Mouse (Mus musculus): ENCODE data around the gene P4htm.
"Not testable (repeated sequence)": the region's sequence is repeated elsewhere in the genome, so short reads cannot be mapped to it uniquely, and the experiment has no call there.

Gene P4htm

GRCm38 (mm10) chr9:108596998-108597764 is at the start of gene P4htm:
Gene P4htm (minus strand): TSS chr9:108597667.
- DNase-seq (ENCODE audit: low spot score in 2 of 2): peak; percentile 42 to 75

GRCm38 (mm10) chr9:108639825-108640224 is 42.4 kb upstream of the P4htm start:
- no peak for DNase-seq (ENCODE audit: low spot score in 2 of 2)

- no peak for DNase-seq (ENCODE audit: low spot score in 2 of 2)
Observed at GRCm38 (mm10) chr9:108635415-108635814, 37.9 kb upstream of the P4htm start.

DNA sequence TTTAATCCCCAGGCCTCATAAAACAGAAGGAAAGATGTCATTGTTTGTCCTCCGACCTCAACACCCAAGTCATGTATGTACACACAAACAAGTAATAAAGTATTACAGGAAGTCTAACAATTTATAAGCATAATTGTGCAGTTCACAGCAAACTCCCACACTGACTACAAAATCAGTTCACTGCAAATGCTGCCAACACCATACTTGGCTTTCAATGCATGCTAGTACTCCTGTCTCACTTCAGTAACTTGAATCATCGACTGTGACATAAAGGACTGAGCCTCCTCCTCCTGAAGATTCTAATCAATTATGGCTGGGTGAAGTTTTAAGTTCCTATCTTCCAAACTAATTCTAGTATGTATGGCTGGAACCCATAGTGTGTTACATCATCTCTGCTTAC is 36.4 kb upstream of the P4htm start:
- DNase-seq (ENCODE audit: low spot score in 2 of 2): no peak

- no peak for DNase-seq (ENCODE audit: low spot score in 2 of 2)
Observed at GRCm38 (mm10) chr9:108632375-108632774, 34.9 kb upstream of the P4htm start.

DNA sequence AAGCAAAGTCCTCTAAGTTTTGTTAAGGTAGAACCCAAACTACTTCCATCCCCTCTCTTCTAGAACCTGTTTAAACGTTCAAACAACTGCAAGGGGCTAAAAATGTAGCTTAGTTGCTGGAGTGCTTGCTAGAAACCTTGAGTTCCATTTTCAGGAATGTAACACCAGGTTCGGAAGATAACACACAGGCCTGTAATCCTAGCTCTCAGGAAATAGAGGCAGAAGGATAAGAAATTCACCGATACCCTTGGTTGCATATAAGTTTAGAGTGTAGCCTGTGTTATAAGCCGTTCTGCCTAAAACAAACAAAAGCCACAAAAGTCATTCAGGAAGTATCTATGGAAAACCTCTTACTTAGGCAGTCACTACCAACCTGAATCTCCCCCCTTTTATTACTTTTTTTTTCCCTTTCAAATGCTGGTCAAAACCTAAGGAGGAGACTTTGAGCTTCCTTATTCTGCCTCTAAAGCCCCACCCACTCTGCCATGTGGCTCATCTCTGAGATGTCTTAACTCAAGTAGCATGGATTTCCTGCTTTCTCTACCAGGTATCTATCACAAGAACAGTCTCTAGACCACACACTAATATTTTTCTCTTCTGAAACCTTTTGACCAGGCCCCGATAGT is 34.3 kb upstream of the P4htm start:
- DNase-seq (ENCODE audit: low spot score in 2 of 2): no peak

GRCm38 (mm10) chr9:108630683-108631082 is 33.2 kb upstream of the P4htm start:
- DNase-seq (ENCODE audit: low spot score in 2 of 2): no peak

DNA sequence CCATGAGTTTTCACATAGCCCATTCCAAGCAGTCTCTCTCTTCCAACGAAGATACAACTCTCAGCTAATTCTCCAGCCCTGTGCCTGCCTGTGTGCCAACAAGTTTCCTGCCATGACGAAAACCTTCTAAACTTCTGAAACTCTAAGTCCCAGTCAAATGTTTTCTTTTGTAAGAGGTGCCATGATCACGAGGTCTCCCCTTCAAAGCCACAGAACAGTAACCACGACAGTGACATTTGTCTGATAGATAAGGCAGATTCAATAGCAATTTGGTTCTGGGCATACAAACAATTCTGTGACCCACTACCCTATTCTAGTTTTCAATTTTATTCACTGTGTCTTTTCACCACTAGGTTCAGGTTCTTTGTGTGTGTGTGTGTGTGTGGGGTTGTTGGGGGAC is 30.7 kb upstream of the P4htm start:
- DNase-seq (ENCODE audit: low spot score in 2 of 2): no peak

- DNase-seq (ENCODE audit: low spot score in 2 of 2): no peak
Observed at GRCm38 (mm10) chr9:108626498-108626897, 29.0 kb upstream of the P4htm start.

DNA sequence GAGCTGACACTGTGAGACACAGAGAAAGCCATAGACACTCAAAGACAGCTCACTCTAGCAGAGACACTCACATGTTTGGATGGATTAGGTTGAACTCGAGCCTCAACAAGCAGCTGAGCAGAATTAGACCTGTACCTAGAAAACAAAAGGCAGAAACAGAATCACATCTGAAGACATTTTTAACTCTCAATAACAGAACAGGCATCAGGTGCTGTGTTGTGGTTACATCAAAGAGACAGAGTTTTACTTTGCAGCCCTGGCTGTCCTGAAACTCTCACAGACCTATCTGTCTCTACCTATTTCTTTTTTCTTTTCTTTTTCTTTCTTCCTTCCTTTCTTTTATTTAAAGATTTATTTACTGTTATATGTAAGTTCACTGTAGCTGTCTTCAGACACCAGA is 19.8 kb upstream of the P4htm start:
- no peak for DNase-seq (ENCODE audit: low spot score in 2 of 2)

- DNase-seq (ENCODE audit: low spot score in 2 of 2): no peak
Observed at GRCm38 (mm10) chr9:108611488-108611887, 14.0 kb upstream of the P4htm start.

DNA sequence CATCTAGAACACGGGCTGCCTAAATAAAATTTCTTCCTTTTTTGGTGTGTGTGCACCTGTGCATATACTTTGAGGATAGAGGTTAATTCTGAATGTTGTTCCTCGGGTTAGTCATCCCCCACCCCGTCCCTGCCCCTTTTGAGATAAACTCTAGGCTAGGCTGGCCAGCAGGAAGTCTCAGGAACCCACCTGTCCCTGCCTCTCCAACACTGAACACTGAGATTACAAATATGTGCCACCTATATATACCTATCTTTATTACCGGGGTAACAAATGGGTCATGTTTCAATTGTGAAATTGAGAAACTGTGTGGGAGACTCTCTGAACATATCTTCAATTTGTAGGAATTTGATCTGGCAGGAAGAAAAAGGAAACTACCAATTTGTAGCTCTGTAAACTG is 11.4 kb upstream of the P4htm start:
- no peak for DNase-seq (ENCODE audit: low spot score in 2 of 2)

DNA sequence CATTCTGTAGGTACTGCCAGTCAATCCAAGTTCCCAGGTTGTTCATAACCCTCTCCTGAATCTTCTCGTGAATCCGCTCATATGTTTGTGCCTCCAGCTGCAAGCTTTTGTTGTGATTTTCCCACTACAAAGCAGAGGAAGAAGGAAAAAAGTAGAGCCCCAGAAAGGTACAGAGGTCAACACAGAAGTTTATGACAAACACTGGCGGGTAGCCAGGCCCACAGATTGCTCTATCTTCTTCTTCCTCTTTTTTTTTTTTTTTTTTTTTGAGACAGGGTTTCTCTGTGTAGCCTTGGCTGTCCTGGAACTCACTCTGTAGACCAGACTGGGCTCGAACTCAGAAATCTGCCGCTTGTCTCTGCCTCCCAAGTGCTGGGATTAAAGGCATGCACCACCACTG is 10.5 kb upstream of the P4htm start:
- DNase-seq (ENCODE audit: low spot score in 2 of 2): not testable (repeated sequence)

GRCm38 (mm10) chr9:108601986-108602385 is 4.5 kb upstream of the P4htm start:
- DNase-seq (ENCODE audit: low spot score in 2 of 2): no peak

GRCm38 (mm10) chr9:108600011-108600410 is 2.5 kb upstream of the P4htm start:
- DNase-seq (ENCODE audit: low spot score in 2 of 2): no peak

GRCm38 (mm10) chr9:108599021-108599566 is 1.6 kb upstream of the P4htm start:
- DNase-seq (ENCODE audit: low spot score in 2 of 2): no peak

- DNase-seq (ENCODE audit: low spot score in 2 of 2): no peak
Observed at GRCm38 (mm10) chr9:108594354-108594753, 3.1 kb downstream of the P4htm start.

GRCm38 (mm10) chr9:108591462-108591861 is 6.0 kb downstream of the P4htm start:
- no peak for DNase-seq (ENCODE audit: low spot score in 2 of 2)

DNA sequence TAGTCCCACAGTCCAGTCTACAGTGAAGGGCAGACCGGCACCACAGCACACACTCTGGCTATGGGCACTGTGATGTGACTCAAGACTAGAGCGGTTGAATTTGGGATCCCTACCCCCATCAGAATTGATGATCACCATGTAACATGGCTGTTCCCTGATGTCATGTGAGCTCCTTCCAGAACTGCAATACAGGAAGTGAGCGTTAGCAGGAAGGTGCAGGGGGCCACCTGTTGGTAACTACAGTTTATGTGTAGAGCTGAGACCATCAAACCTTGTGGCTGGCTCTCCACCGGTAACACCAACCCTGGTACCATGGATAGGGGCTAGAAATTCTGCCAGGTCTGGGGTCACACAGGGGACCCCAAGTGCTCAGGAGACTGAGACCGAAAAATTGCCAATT is 8.2 kb downstream of the P4htm start:
- no peak for DNase-seq (ENCODE audit: low spot score in 2 of 2)

GRCm38 (mm10) chr9:108587571-108588180 is 9.8 kb downstream of the P4htm start:
- no peak for DNase-seq (ENCODE audit: low spot score in 2 of 2)

DNA sequence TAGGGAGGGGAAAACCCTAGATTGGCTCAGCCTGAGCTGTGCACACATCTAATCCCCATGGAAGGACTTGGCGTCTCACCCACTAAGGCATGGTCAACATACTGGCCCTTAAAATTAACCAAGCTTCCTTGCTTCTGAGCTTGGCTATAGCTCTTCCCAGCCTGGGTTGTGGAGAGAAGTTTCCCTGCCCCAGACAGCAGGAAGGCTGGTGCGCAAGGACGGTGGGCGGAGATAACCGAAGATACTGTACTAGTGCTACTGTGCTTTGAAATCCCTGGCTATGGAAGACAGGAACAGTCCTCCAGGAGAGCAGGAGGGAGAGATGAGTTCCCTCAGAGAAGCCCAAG is 18.1 kb downstream of the P4htm start:
- DNase-seq (ENCODE audit: low spot score in 2 of 2): no peak

DNA sequence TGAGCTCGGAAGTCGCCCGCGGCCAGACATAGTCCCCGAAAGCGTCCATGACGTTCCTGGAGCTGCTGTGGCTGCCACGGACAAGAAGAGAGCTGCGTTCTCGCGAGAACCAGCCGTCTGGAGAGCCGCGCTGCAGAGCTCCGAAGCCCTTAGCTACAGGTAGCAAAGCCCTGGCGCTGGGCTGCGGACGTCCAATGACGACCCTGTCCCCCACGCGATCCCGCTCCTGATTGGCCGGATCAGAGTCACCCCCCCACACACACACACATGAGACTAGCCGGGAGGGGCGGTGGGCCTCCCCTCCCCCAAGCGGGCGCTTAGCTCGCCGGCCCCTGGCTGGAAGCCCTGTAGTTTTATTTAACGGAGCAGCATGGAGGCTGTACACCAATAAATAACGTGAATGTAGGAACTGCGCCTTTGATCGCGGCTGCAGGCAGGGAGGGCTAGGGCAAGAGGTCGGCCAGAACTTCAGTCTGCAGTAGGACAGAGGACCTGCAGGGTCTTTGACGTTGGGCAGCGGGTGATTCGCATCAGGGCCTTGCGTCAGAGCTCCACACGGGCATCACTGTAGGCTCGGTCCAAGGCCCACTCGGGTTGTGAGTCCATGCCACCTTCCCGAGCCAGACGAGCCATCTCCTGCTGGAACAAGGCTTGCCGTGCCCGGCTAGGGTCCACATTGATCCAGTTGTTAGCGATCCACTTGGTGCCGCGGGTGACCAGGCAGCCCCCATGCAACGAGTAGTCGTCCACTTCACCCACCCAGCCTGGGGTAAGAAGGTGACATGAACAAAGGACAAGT is 18.7 kb downstream of the P4htm start, which contains the start of gene Wdr6:
Wdr6 (minus strand) TSS at position 195 of the 799 bp plus-strand sequence.
- peak; percentile 85 to 91 for DNase-seq (ENCODE audit: low spot score in 2 of 2)
